Mouse (Mus musculus): ENCODE measurements at regions not wholly inside any gene's neighbourhood (a gene's known extent, or its start where the extent isn't known, plus 50 kb on each side); places are given as distances from the start of the nearest gene placed in this dataset.

- Histone ChIP-seq H3K4me3 (ENCODE audit: low read depth, low read length) (no peak overlapping the region), H3K27me3 (ENCODE audit: insufficient read depth, low read length) (peaks cover 14% of the 10 kb centered on the region), H3K4me1 (ENCODE audit: insufficient read depth, low read depth, low read length) (no peaks in the 10 kb centered on the region), H3K9me3 (replicated peaks) (no peaks in the 10 kb centered on the region), H3K36me3 (replicated peaks) (no peaks in the 10 kb centered on the region)
- TF ChIP-seq CTCF (IDR thresholded peaks at IDR 0.05; ENCODE audit: low read depth, low read length) = no peak
- TF ChIP-seq GATA1 (IDR thresholded peaks at IDR 0.05; ENCODE audit: borderline replicate concordance, low read length) = no peak
- no peak for TF ChIP-seq TAL1 (conservative IDR thresholded peaks at IDR 0.05; ENCODE audit: low read depth, low read length)
- TF ChIP-seq GATA2 (IDR thresholded peaks at IDR 0.05; ENCODE audit: borderline replicate concordance, low read depth, low read length) = no peak
- TF ChIP-seq POLR2AphosphoS5 (IDR thresholded peaks at IDR 0.05; ENCODE audit: insufficient replicate concordance, low read depth, low read length) = no peak
- ATAC-seq (ENCODE audit: extremely low read depth, insufficient number of reproducible peaks, low FRiP score, poor library complexity, severe bottlenecking) = no peak
- DNase-seq (ENCODE audit: low spot score) = no peak
These were observed 73.8 kb downstream of the Gpr6 start for GRCm38 (mm10) chr10:40998330-40998729.

DNA sequence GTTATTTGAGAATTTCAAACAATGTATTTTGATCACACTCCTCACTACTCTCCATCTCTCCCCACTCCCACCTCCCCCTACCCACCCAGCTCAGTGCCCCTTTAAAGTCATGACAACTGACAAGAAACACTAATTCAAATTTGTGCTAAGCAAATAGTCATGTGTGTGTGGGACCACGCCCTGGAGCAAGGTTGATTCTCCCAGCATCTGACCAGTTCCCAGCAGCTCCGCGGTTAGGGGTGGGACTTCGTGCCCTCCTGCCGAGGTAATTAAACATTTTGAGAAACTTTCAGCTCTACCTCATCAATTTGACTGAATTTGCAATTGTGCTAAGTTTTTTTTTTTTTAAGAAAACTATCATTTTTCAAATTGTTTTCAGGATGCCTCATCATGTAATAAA, 74.5 kb downstream of the Gpr6 start:
- Histone ChIP-seq H3K4me1 (ENCODE audit: insufficient read depth, low read depth, low read length) (no peaks in the 10 kb centered on the region), H3K36me3 (replicated peaks) (no peaks in the 10 kb centered on the region), H3K4me3 (ENCODE audit: low read depth, low read length) (no peak overlapping the region), H3K9me3 (replicated peaks) (no peaks in the 10 kb centered on the region), H3K27me3 (ENCODE audit: insufficient read depth, low read length) (peaks cover 13% of the 10 kb centered on the region)
- DNase-seq (ENCODE audit: low spot score) (no peak), ATAC-seq (ENCODE audit: extremely low read depth, insufficient number of reproducible peaks, low FRiP score, poor library complexity, severe bottlenecking) (no peak)
- TF ChIP-seq TAL1 (conservative IDR thresholded peaks at IDR 0.05; ENCODE audit: low read depth, low read length) (no peak), POLR2AphosphoS5 (IDR thresholded peaks at IDR 0.05; ENCODE audit: insufficient replicate concordance, low read depth, low read length) (no peak), GATA2 (IDR thresholded peaks at IDR 0.05; ENCODE audit: borderline replicate concordance, low read depth, low read length) (no peak), GATA1 (IDR thresholded peaks at IDR 0.05; ENCODE audit: borderline replicate concordance, low read length) (no peak), CTCF (IDR thresholded peaks at IDR 0.05; ENCODE audit: low read depth, low read length) (no peak)

Data from G1E (cell line).